Mouse (Mus musculus): Measurements from ENCODE around the gene Gm10318. TPM values are rescaled to one million over a fixed set of nuclear protein-coding genes. Genes with fewer than 3 reads are reported as not detected.

Gene Gm10318
- polyA plus RNA-seq, 1 experiment from 2014 or later = not detected

DNA sequence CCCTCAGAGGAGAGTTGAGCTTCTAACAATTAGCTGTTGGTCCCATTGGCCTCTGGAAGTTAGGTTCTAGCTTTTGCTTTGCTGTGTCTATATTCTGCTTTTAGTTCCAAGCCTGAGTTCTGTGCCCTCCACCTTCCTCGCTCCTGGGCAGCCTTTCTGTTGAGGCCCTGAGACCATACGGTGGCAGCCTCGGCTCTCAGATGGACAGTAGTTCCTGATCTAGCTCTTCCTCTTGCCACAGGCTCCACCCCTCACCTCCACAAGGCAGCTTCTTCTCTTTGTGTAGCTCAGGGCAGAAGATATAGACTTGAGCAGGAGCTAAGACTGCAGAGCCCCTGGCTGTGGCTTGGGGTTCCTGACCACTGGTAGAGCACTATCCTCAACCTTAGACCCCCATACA is 27.6 kb downstream of the Gm10318 start:
- TF ChIP-seq CTCF (IDR thresholded peaks at IDR 0.05; ENCODE audit: low read depth) (peak; percentile 24; the same call in 1 of the 2 replicates), EP300 (IDR thresholded peaks at IDR 0.05; ENCODE audit: low read depth) (no peak)
- Histone ChIP-seq H3K36me3 (replicated peaks; ENCODE audit: insufficient read depth, low read length) (no peaks in the 10 kb centered on the region), H3K27ac (ENCODE audit: low read depth) (no peak overlapping the region), H3K27me3 (ENCODE audit: insufficient read depth, low read length) (no peaks in the 10 kb centered on the region), H3K4me1 (ENCODE audit: insufficient read depth) (no peaks in the 10 kb centered on the region), H3K4me2 (ENCODE audit: low read depth, low read length) (no peak overlapping the region), H3K9me3 (ENCODE audit: low read length) (no peaks in the 10 kb centered on the region), H3K4me3 (ENCODE audit: low read depth, low read length) (no peak overlapping the region), H3K9ac (replicated peaks) (no peak overlapping the region)
- WGBS (ENCODE audit: insufficient replicate concordance) = 35% methylated on average over 3 of the region's 3 CpGs
- ATAC-seq (no peak), DNase-seq (no peak)

DNA sequence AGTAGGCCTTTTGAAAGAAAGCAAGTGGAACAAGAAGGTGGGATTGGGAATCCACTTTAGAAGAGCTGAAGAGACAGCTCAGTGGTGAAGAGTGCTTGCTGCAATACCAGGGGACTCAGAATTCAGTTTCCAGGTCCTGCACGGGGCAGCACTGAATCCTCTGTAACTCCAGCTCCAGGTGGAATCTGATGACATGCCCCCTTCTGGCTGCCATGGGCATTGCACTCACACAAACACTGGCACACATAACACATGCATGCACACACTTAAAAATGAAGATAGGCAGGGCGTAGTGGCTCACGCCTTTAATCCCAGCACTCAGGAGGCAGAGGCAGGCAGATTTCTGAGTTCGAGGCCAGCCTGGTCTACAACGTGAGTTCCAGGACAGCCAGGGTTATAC is 29.9 kb downstream of the Gm10318 start:
- 74% methylated on average over 5 of the region's 5 CpGs for WGBS (ENCODE audit: insufficient replicate concordance)
- no peak for ATAC-seq

DNA sequence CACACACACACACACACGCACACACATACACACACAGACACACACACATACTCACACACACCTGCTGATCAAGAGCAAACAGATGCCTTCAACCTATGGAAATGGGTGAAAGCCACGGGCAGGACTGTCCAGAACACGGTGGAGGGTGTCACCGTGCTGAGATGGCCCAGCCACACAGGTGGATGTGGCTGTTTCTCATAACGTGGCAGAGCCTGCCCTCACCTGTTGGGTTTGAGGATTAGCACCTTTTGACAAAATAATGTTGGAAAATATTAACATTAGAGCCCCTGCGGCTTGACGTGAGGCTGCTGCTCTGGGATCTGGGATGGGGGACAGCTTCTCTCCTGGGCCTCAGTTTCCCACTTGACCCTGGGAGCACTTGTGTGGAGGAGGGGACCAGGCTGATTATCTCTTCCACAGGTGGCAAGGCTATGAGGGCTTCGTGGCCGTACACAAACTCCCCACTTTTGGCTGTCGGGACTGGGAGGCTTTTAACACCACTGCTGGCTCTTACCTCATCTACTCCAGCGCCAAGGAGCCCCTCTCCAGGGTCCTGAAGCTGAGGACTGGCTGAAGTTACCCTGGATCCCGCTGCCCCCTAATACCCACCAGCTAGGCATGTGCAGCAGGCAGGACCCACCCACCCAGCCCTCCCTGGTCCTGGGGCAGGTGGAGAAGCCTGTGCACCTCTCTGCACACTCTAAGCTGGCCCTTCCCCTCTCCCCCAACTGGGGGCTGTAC is 33.5 kb downstream of the Gm10318 start:
- WGBS (ENCODE audit: insufficient replicate concordance) = 45% methylated on average over 12 of the region's 12 CpGs
- Histone ChIP-seq H3K4me2 (ENCODE audit: low read depth, low read length) (no peak overlapping the region), H3K9ac (replicated peaks) (no peak overlapping the region), H3K36me3 (replicated peaks; ENCODE audit: insufficient read depth, low read length) (no peaks in the 10 kb centered on the region), H3K4me3 (ENCODE audit: low read depth, low read length) (no peak overlapping the region), H3K27ac (ENCODE audit: low read depth) (no peak overlapping the region), H3K4me1 (ENCODE audit: insufficient read depth) (no peaks in the 10 kb centered on the region), H3K9me3 (ENCODE audit: low read length) (no peaks in the 10 kb centered on the region), H3K27me3 (ENCODE audit: insufficient read depth, low read length) (no peaks in the 10 kb centered on the region)
- DNase-seq (no peak), ATAC-seq (no peak)
- peak; percentile 37 for TF ChIP-seq CTCF (IDR thresholded peaks at IDR 0.05; ENCODE audit: low read depth)
- no peak for TF ChIP-seq EP300 (IDR thresholded peaks at IDR 0.05; ENCODE audit: low read depth)

More for the DNA sequence above, 29.9 kb downstream of the Gm10318 start:
- DNase-seq = no peak
- H3K9ac ChIP-seq (replicated peaks) = no peak overlapping the region
- H3K4me1 ChIP-seq (ENCODE audit: insufficient read depth) = no peaks in the 10 kb centered on the region
- no peak overlapping the region for H3K4me3 ChIP-seq (ENCODE audit: low read depth, low read length)
- no peak overlapping the region for H3K27ac ChIP-seq (ENCODE audit: low read depth)
- H3K36me3 ChIP-seq (replicated peaks; ENCODE audit: insufficient read depth, low read length) = no peaks in the 10 kb centered on the region
- H3K9me3 ChIP-seq (ENCODE audit: low read length) = no peaks in the 10 kb centered on the region
- H3K4me2 ChIP-seq (ENCODE audit: low read depth, low read length) = no peak overlapping the region
- peak; percentile 36 for TF ChIP-seq CTCF (IDR thresholded peaks at IDR 0.05; ENCODE audit: low read depth)
- TF ChIP-seq EP300 (IDR thresholded peaks at IDR 0.05; ENCODE audit: low read depth) = no peak
- no peaks in the 10 kb centered on the region for H3K27me3 ChIP-seq (ENCODE audit: insufficient read depth, low read length)

DNA sequence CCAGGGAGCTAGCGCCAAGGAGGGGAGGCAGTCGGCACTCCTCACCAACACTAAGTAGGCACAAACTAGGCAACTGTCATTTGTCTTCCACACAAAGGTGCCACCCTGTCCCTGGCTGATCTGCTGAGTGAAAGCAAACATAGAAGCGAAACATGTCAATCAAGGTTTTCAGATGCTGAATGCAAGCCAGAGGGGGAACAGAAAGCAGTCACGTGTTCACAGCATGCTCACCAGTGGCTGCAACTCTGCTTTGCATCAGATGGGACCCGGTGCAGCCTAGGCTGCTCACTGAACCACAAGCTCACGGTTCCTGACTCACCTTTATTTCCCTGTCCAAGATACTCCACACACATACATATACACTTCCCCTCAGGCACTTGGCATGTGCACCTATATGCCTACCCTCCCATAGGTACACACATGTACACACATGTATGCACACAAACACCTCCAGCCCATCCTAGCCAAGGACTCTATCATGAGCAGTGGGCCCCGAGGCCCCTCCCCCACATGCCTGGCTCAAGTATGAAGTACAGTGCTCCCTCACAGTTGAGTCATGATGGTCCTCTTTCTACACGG is 38.4 kb downstream of the Gm10318 start:
- 78% methylated on average over 8 of the region's 8 CpGs for WGBS (ENCODE audit: insufficient replicate concordance)
- no peaks in the 10 kb centered on the region for H3K36me3 ChIP-seq (replicated peaks; ENCODE audit: insufficient read depth, low read length)
- no peak overlapping the region for H3K4me3 ChIP-seq (ENCODE audit: low read depth, low read length)
- H3K4me1 ChIP-seq (ENCODE audit: insufficient read depth) = peaks cover 3% of the 10 kb centered on the region; the same call in 1 of the 2 replicates
- no peak overlapping the region for H3K9ac ChIP-seq (replicated peaks)
- no peak overlapping the region for H3K27ac ChIP-seq (ENCODE audit: low read depth)
- DNase-seq (no peak), ATAC-seq (no peak)
- H3K9me3 ChIP-seq (ENCODE audit: low read length) = no peaks in the 10 kb centered on the region
- no peak for TF ChIP-seq CTCF (IDR thresholded peaks at IDR 0.05; ENCODE audit: low read depth)
- no peak for TF ChIP-seq EP300 (IDR thresholded peaks at IDR 0.05; ENCODE audit: low read depth)
- no peak overlapping the region for H3K4me2 ChIP-seq (ENCODE audit: low read depth, low read length)
- H3K27me3 ChIP-seq (ENCODE audit: insufficient read depth, low read length) = no peaks in the 10 kb centered on the region

- Histone ChIP-seq H3K36me3 (replicated peaks; ENCODE audit: insufficient read depth, low read length) (no peaks in the 10 kb centered on the region), H3K27me3 (ENCODE audit: insufficient read depth, low read length) (no peaks in the 10 kb centered on the region), H3K4me3 (ENCODE audit: low read depth, low read length) (no peak overlapping the region), H3K27ac (ENCODE audit: low read depth) (no peak overlapping the region), H3K4me2 (ENCODE audit: low read depth, low read length) (no peak overlapping the region), H3K9me3 (ENCODE audit: low read length) (no peaks in the 10 kb centered on the region), H3K4me1 (ENCODE audit: insufficient read depth) (peaks cover 9% of the 10 kb centered on the region), H3K9ac (replicated peaks) (no peak overlapping the region)
- WGBS (ENCODE audit: insufficient replicate concordance) = 68% methylated on average over 5 of the region's 5 CpGs
- DNase-seq (no peak), ATAC-seq (no peak)
- no peak for TF ChIP-seq EP300 (IDR thresholded peaks at IDR 0.05; ENCODE audit: low read depth)
Measured at GRCm38 (mm10) chr10:77895562-77895961, 42.9 kb downstream of the Gm10318 start.

- Histone ChIP-seq H3K36me3 (replicated peaks; ENCODE audit: insufficient read depth, low read length) (no peaks in the 10 kb centered on the region), H3K4me3 (ENCODE audit: low read depth, low read length) (peak overlapping the region; percentile 23; the same call in 1 of the 2 replicates), H3K27ac (ENCODE audit: low read depth) (peak overlapping the region; percentile 94), H3K4me2 (ENCODE audit: low read depth, low read length) (peak overlapping the region; percentile 73), H3K9ac (replicated peaks) (no peak overlapping the region), H3K9me3 (ENCODE audit: low read length) (no peaks in the 10 kb centered on the region), H3K27me3 (ENCODE audit: insufficient read depth, low read length) (peaks cover 6% of the 10 kb centered on the region; the same call in 1 of the 2 replicates), H3K4me1 (ENCODE audit: insufficient read depth) (peaks cover 9% of the 10 kb centered on the region)
- DNase-seq = peak; percentile 58
- WGBS (ENCODE audit: insufficient replicate concordance) = 48% methylated on average over 7 of the region's 7 CpGs
- TF ChIP-seq EP300 (IDR thresholded peaks at IDR 0.05; ENCODE audit: low read depth) = peak; percentile 68
- TF ChIP-seq CTCF (IDR thresholded peaks at IDR 0.05; ENCODE audit: low read depth) = no peak
- peak; percentile 74 for ATAC-seq
Measured at GRCm38 (mm10) chr10:77900126-77900525, 47.5 kb downstream of the Gm10318 start.
